Mouse (Mus musculus) midbrain, embryonic 16.5 days (tissue): ENCODE measurements around the gene Plekha7. TPM values are rescaled to one million over a fixed set of nuclear protein-coding genes. Genes with fewer than 3 reads are reported as not detected.

Experiments used
- ATAC-seq: fragments of 200-750 bp; cut with Nextera tagmentation; 2 replicates; pipeline ENCODE4 v1.8.0; 2017; ENCODE audit warnings: moderate TSS enrichment
- H3K27ac ChIP-seq: fragments of 300-500 bp; sonication (generic); 2 replicates; pipeline ENCODE4 v1.5.1; 2014; ENCODE audit warnings: mild to moderate bottlenecking, low read length, mixed read lengths
- H3K27me3 ChIP-seq: fragments of 300-500 bp; sonication (generic); 2 replicates; pipeline ENCODE4 v1.6.1; 2014; ENCODE audit warnings: low read depth, low read length, mixed read lengths; ENCODE audit not compliant: control insufficient read depth, insufficient read depth
- H3K36me3 ChIP-seq: fragments of 300-500 bp; sonication (generic); 2 replicates; pipeline ENCODE4 v1.6.1; 2014; ENCODE audit warnings: mild to moderate bottlenecking, low read length, moderate library complexity, mixed read lengths; ENCODE audit not compliant: control insufficient read depth, insufficient read depth
- H3K4me1 ChIP-seq: fragments of 300-500 bp; sonication (generic); 2 replicates; pipeline ENCODE4 v1.6.1; 2014; ENCODE audit warnings: mild to moderate bottlenecking, low read length, mixed read lengths; ENCODE audit not compliant: control insufficient read depth, insufficient read depth
- H3K4me2 ChIP-seq: fragments of 300-500 bp; sonication (generic); 2 replicates; pipeline ENCODE4 v1.6.1; 2014; ENCODE audit warnings: mild to moderate bottlenecking, low read length, mixed read lengths
- H3K4me3 ChIP-seq: fragments of 300-500 bp; sonication (generic); 2 replicates; pipeline ENCODE4 v1.5.1; 2014; ENCODE audit warnings: low read depth, mild to moderate bottlenecking, low read length, moderate library complexity, mixed read lengths
- H3K9ac ChIP-seq: fragments of 300-500 bp; sonication (generic); 2 replicates; pipeline ENCODE4 v1.6.1; 2014; ENCODE audit warnings: low read depth, low read length, mixed read lengths
- H3K9me3 ChIP-seq: fragments of 300-500 bp; sonication (generic); replicated peaks from 2 replicates; pipeline ENCODE4 v1.6.1; 2014; ENCODE audit warnings: mild to moderate bottlenecking, low read length, mixed read lengths; ENCODE audit not compliant: control insufficient read depth, poor library complexity, severe bottlenecking
- WGBS: fragments of 180-500 bp; shearing (Covaris S2); extraction: QIAGEN DNeasy Blood & Tissue Kit; methylation state at CpG from one replicate; pipeline ENCODE4 v1.1.7; 2014; 5-methylcytosine and 5-hydroxymethylcytosine counted together
- polyA plus RNA-seq: library from polyadenylated mRNA; unstranded; fragments of >200 nt; fragmentation: Nextera tagmentation; extraction: Ambion mirVana; gene quantifications from 2 replicates; pipeline ENCODE4 v1.2.1, GENCODE M21; 2015

Gene Plekha7
- polyA plus RNA-seq, 1 experiment from 2014 or later, result 12.8 TPM

GRCm38 (mm10) chr7:116132078-116132477 lies 176.1 kb downstream of the Plekha7 start:
- Histone ChIP-seq H3K27ac (peak overlapping the region; percentile 52), H3K9me3 (no peaks in the 10 kb centered on the region), H3K4me2 (no peak overlapping the region), H3K27me3 (no peaks in the 10 kb centered on the region), H3K4me3 (no peak overlapping the region), H3K36me3 (0 out of 2 replicates have a peak, but pooled peaks cover 2% of the 10 kb centered on the region), H3K9ac (peak overlapping the region; percentile 2; the same call in 1 of the 2 replicates), H3K4me1 (peaks cover 5% of the 10 kb centered on the region; the same call in 1 of the 2 replicates)
- WGBS, result 1% methylated on average over 5 of the region's 5 CpGs
- ATAC-seq, result peak; percentile 40; the same call in 1 of the 2 replicates

DNA sequence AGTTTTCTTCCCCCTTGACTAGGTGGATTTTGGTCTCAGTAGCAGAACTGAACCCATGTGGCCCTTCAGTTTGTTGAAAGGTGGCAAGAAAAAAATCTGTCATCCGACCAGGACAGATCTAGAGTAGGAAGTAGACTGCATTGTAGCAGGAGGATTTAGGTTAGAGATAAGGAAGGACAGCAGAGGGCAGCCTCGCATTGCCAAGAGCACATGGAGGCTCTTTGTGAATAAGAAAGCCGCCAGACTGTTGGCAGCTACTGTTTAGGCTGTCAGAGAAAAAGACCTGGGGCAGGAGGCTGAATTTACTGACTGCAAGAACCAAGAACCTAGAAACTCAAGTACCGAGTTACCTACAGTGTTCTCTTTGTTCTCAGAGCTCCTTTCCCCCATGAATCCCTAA lies 176.8 kb downstream of the Plekha7 start:
- Histone ChIP-seq H3K36me3 (no peaks in the 10 kb centered on the region), H3K4me2 (no peak overlapping the region), H3K4me1 (peaks cover 5% of the 10 kb centered on the region; the same call in 1 of the 2 replicates), H3K4me3 (no peak overlapping the region), H3K27ac (peak overlapping the region; percentile 52), H3K27me3 (no peaks in the 10 kb centered on the region), H3K9ac (no peak overlapping the region; the same call in 1 of the 2 replicates), H3K9me3 (no peaks in the 10 kb centered on the region)
- ATAC-seq, result peak; percentile 71; the same call in 1 of the 2 replicates
- 17% methylated on average over 4 of the region's 4 CpGs for WGBS

DNA sequence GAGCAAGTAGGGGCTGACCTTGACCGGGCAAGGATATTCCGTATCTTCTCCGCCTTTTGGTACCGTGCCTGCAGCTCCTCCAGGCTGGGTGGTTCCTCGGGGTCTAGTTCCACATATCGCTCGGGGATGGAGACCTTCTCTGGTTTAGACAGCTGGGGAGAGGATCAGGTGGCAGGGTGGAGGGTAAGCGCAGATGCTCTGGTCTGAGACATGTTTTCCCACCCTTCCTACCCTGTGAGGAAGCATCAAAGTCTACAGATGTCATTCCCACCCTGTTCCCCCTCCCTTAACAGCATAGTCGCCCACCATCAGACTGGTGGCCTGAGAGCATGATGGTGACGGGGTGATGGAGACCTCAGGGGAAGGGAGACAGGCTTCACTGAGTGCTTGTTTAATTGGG lies 178.8 kb downstream of the Plekha7 start:
- no peaks in the 10 kb centered on the region for H3K36me3 ChIP-seq
- no peak overlapping the region for H3K9ac ChIP-seq
- no peaks in the 10 kb centered on the region for H3K9me3 ChIP-seq
- peaks cover 5% of the 10 kb centered on the region; the same call in 1 of the 2 replicates for H3K4me1 ChIP-seq
- WGBS, result 90% methylated on average over 10 of the region's 10 CpGs
- no peak overlapping the region for H3K4me3 ChIP-seq
- no peak for ATAC-seq
- no peak overlapping the region for H3K27ac ChIP-seq
- H3K4me2 ChIP-seq, result no peak overlapping the region
- no peaks in the 10 kb centered on the region for H3K27me3 ChIP-seq

GRCm38 (mm10) chr7:116128286-116128685 lies 179.9 kb downstream of the Plekha7 start:
- Histone ChIP-seq H3K36me3 (no peaks in the 10 kb centered on the region), H3K27ac (no peak overlapping the region), H3K9ac (no peak overlapping the region), H3K4me2 (no peak overlapping the region), H3K4me3 (no peak overlapping the region), H3K27me3 (no peaks in the 10 kb centered on the region), H3K9me3 (no peaks in the 10 kb centered on the region), H3K4me1 (peaks cover 5% of the 10 kb centered on the region; the same call in 1 of the 2 replicates)
- ATAC-seq, result no peak
- 95% methylated on average over 8 of the region's 8 CpGs for WGBS

GRCm38 (mm10) chr7:116127052-116127451 lies 181.1 kb downstream of the Plekha7 start:
- Histone ChIP-seq H3K4me2 (no peak overlapping the region), H3K4me3 (no peak overlapping the region), H3K9ac (no peak overlapping the region), H3K36me3 (no peaks in the 10 kb centered on the region), H3K27ac (no peak overlapping the region), H3K27me3 (no peaks in the 10 kb centered on the region), H3K4me1 (peaks cover 13% of the 10 kb centered on the region), H3K9me3 (no peaks in the 10 kb centered on the region)
- no peak for ATAC-seq
- 89% methylated on average over 2 of the region's 2 CpGs for WGBS

- Histone ChIP-seq H3K4me3 (no peak overlapping the region), H3K9ac (no peak overlapping the region), H3K4me2 (no peak overlapping the region), H3K27ac (no peak overlapping the region), H3K36me3 (no peaks in the 10 kb centered on the region), H3K27me3 (no peaks in the 10 kb centered on the region), H3K4me1 (peaks cover 14% of the 10 kb centered on the region), H3K9me3 (no peaks in the 10 kb centered on the region)
- ATAC-seq, result no peak
- 76% methylated on average over 7 of the region's 7 CpGs for WGBS
Observed at GRCm38 (mm10) chr7:116125671-116126070, 182.5 kb downstream of the Plekha7 start.

GRCm38 (mm10) chr7:116124057-116124456 lies 184.1 kb downstream of the Plekha7 start:
- Histone ChIP-seq H3K9ac (no peak overlapping the region), H3K4me3 (no peak overlapping the region), H3K36me3 (no peaks in the 10 kb centered on the region), H3K27ac (no peak overlapping the region), H3K9me3 (no peaks in the 10 kb centered on the region), H3K4me2 (no peak overlapping the region), H3K27me3 (no peaks in the 10 kb centered on the region), H3K4me1 (peaks cover 14% of the 10 kb centered on the region)
- 88% methylated on average over 12 of the region's 12 CpGs for WGBS
- ATAC-seq, result no peak

DNA sequence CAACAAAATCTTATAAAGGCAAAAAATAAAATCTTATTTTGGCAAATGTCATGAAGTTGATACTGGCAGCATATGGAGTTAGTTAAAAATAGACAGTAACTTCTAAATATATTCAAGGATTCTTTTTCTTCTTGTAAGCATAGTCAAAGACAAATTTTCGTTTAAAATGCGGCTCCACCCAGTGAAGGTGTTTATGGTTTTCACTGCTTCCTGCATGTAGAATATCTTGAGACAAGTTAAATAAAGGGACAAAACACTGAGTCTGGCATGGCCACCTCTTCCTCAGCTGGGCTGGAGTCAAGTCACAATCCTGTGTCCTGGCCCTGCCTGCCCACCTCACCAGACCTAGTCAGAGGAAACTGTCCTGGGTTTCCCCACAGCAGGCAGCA lies 184.6 kb downstream of the Plekha7 start:
- peaks cover 14% of the 10 kb centered on the region for H3K4me1 ChIP-seq
- H3K27ac ChIP-seq, result no peak overlapping the region
- no peaks in the 10 kb centered on the region for H3K36me3 ChIP-seq
- no peaks in the 10 kb centered on the region for H3K27me3 ChIP-seq
- H3K4me3 ChIP-seq, result no peak overlapping the region
- H3K4me2 ChIP-seq, result no peak overlapping the region
- WGBS, result 79% methylated on average over 2 of the region's 2 CpGs
- H3K9ac ChIP-seq, result no peak overlapping the region
- no peak for ATAC-seq
- H3K9me3 ChIP-seq, result no peaks in the 10 kb centered on the region

GRCm38 (mm10) chr7:116122981-116123596 lies 185.1 kb downstream of the Plekha7 start:
- Histone ChIP-seq H3K4me2 (no peak overlapping the region), H3K4me3 (no peak overlapping the region)
- 20% methylated on average over 13 of the region's 13 CpGs for WGBS

More at GRCm38 (mm10) chr7:116122981-116123596, 185.1 kb downstream of the Plekha7 start:
- no peaks in the 10 kb centered on the region for H3K36me3 ChIP-seq
- no peak overlapping the region for H3K9ac ChIP-seq
- peaks cover 14% of the 10 kb centered on the region for H3K4me1 ChIP-seq
- peak overlapping the region; percentile 52; the same call in 1 of the 2 replicates for H3K27ac ChIP-seq
- peak; percentile 73 for ATAC-seq
- no peaks in the 10 kb centered on the region for H3K9me3 ChIP-seq
- no peaks in the 10 kb centered on the region for H3K27me3 ChIP-seq
